Mouse (Mus musculus): ENCODE data around the gene Ddx56. TPM values are rescaled to one million over a fixed set of nuclear protein-coding genes. Genes with fewer than 3 reads are reported as not detected.

Gene Ddx56
- total RNA-seq (2021): 10 to 100 TPM; 26.8 to 31.4 TPM
- long read RNA-seq, experiment 1, transcript Ddx56-201 (14 exons, 1,956 nt): major isoform, 69 of 81 reads
- long read RNA-seq, experiment 1, partial matches to known transcripts: 5 of 81 reads
- long read RNA-seq, experiment 1, other reads (novel, unspliced or antisense): 7 of 81 reads
- long read RNA-seq, experiment 2, transcript Ddx56-201 (14 exons, 1,956 nt): major isoform, 71 of 81 reads
- long read RNA-seq, experiment 2, partial matches to known transcripts: 0 of 81 reads
- long read RNA-seq, experiment 2, other reads (novel, unspliced or antisense): 10 of 81 reads

DNA sequence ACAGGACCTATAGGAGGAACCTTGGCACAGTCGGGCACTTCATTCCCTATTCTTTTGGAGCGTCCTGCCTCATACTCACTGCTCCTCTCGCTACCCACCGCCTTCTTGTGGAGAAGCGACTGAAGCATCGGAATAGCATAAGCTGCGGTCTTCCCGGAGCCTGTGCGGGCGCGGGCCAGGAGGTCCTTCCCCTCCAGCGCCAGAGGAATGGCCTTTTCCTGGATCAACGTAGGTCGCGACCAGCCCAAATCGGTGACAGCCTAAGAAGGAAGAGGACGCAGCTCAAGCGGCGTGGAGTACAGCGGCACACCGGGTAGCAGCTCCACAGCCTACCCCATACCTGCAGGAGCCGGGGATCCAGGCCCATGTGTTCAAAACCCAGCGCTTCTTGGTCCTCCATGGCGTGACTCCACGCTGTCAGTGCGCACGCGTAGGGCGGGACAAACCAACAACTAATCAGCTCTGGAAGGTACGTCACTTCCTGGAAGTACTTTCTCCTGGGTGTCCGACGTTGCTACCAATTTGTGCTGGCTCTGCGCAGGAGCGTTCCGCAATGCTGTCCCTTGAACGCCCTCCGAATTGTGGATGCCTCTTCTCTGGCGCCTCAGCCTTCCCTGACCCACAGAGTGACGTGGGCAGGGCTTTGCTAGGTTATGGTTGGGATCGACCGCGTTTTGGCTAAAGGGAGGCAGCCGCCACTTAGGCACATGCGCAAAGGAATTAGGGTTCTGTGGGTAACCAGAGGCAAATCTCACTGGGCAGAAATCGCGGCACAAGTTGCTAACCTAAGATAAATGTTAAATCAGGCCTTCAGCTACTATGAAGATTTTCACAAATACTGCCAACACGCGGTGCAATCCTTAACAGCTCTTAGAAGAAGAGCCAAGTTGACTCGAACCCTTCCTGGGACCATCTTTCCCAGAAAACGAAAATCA is at the start of gene Ddx56:
Gene Ddx56, minus strand, starts transcription at position 453 of the 935 bp plus-strand sequence.
- intact Hi-C loops (cut with DNase I; ENCODE audit: low total_unique reads): no loop called here
- DNase-seq: peak; percentile 91

DNA sequence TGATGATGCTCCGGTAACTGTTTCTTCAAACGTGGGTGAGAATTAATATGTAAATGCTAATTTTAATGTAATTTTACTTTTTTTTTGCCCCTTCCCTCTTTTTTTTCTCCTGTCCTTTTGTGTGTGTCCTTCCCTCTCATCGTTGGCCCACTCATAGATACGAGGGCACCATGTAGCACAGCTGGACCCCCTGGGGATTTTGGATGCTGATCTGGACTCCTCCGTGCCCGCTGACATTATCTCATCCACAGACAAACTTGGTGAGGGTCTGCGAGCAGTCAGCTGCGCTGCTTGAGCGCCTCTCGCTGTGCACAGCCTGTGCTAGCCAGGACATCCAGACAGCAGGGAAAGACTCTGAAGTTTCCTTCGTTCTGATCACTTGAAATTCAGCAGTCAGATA is 49.2 kb upstream of the Ddx56 start:
- intact Hi-C loops (cut with DNase I; ENCODE audit: low total_unique reads): no loop called here
- no peak for DNase-seq

DNA sequence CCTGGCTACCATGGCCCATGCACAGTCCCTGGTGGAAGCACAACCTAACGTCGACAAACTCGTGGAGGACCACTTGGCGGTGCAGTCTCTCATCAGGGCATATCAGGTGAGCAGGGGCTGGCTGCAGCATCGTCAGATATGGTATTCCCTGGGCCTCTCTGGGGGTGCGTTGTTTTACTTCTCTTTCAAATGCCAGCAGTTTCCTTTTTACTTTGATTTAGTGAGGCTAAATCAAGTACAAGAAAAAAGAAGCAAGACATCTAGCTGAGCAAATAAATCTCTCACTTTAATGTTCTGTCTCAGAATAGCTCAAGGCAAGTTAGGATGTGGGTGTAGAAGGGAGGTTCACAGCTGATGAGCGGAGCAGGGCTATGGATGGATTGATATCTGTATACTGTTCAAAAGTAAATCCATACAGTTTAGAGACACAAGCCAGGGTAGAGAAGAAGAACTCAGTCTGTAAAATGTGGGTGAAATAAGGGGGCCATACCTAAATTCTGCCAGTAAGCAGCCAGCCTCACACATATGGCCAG is 46.4 kb upstream of the Ddx56 start:
- no peak for DNase-seq

GRCm38 (mm10) chr11:6308181-6308580 is 40.6 kb upstream of the Ddx56 start:
- DNase-seq: no peak
- intact Hi-C loops (cut with DNase I; ENCODE audit: low total_unique reads): no loop called here

More for the DNA sequence above, 46.4 kb upstream of the Ddx56 start:
- intact Hi-C loops (cut with DNase I; ENCODE audit: low total_unique reads): no loop called here

- no peak for DNase-seq
Observed at GRCm38 (mm10) chr11:6305943-6306430, 38.4 kb upstream of the Ddx56 start.

DNA sequence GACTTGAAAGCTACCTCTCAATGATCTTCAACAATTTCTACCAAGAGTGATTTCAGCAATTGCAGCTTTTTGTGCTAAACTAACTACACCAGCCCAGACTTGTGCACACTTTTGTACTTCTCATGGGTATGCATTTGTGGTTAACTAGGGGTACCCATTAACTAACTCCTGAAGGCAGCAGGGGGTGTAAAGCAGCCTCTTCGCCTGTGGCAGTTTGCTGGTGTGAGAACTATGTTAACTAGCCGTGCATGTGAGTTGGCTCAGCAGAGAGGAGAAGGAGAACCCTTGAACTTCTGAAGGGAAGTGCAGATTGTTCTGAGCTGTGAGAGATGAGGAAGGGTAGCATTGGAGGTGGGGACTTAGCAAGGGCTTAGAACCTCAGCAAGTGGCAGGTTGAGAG is 35.2 kb upstream of the Ddx56 start:
- DNase-seq: no peak
- intact Hi-C loops (cut with DNase I; ENCODE audit: low total_unique reads): no loop called here

More at GRCm38 (mm10) chr11:6305943-6306430, 38.4 kb upstream of the Ddx56 start:
- intact Hi-C loops (cut with DNase I; ENCODE audit: low total_unique reads): no loop called here

- intact Hi-C loops (cut with DNase I; ENCODE audit: low total_unique reads): no loop called here
- DNase-seq: no peak
Observed at GRCm38 (mm10) chr11:6299435-6299834, 31.9 kb upstream of the Ddx56 start.

DNA sequence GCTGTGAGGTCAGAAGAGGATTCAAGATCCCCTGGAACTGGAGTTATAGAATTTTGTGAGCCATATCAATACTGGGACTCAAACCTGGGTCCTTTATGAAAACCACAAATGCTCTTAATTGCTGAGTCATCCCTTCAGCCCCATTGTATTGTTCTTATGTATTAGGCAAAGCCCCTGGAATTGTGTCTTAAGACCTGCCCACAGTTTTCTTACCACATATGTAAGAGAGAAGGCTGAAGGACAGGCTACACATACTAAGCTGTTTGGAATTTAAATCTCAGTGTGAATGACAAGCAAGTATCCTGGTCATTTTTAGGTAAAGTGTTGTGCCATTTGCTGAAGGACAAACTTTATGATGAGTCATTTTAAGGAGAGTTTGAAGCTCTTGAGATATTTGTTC is 28.5 kb upstream of the Ddx56 start:
- intact Hi-C loops (cut with DNase I; ENCODE audit: low total_unique reads): no loop called here
- no peak for DNase-seq

GRCm38 (mm10) chr11:6294632-6295031 is 27.1 kb upstream of the Ddx56 start:
- intact Hi-C loops (cut with DNase I; ENCODE audit: low total_unique reads): no loop called here
- DNase-seq: no peak

GRCm38 (mm10) chr11:6293601-6294000 is 26.0 kb upstream of the Ddx56 start:
- DNase-seq: no peak

GRCm38 (mm10) chr11:6292988-6293349 is 25.4 kb upstream of the Ddx56 start:
- intact Hi-C loops (cut with DNase I; ENCODE audit: low total_unique reads): no loop called here
- no peak for DNase-seq

More at GRCm38 (mm10) chr11:6293601-6294000, 26.0 kb upstream of the Ddx56 start:
- intact Hi-C loops (cut with DNase I; ENCODE audit: low total_unique reads): no loop called here

DNA sequence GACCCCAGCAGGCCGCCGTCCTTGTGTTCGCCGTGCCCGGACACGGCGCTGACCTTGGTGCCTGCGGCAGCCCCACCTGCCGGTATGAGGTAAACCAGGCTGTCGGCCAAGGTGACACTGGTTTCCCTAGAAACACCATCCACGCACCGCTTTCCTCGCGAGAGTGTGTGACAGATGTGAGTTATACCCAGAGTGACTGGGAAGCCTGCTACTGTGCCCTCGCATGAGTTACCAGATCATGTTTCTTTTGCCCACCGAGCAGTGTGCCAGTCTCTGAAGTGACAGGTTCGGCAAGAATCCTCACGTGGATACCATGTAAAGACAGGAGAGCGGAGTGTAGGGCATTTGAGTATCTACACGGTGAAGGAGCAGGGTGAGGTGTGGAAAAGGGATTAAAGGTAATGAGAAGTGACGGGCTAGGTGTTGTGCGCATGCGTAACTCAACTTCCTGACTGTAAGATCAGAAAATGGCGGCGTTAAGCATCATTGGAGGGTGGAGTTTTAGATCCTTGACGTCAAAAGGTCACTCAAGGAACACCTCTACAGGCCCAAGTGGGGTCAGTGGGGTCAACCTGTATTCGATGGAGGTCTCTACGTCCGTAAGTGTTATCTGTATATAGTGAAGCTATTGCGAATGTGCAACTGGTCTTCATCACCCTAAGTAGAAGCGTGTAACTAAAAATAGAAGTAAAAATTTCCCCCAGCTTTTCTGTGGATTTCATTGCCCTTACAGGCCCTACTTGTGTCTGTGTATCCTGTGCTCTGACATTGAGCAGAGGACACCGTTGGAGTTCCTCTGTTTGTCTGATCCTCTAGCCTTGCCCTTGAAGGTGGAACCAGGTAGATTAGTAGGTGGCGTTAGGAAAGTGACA is 24.8 kb upstream of the Ddx56 start:
- intact Hi-C loops (cut with DNase I; ENCODE audit: low total_unique reads): no loop called here
- peak; percentile 12 for DNase-seq

DNA sequence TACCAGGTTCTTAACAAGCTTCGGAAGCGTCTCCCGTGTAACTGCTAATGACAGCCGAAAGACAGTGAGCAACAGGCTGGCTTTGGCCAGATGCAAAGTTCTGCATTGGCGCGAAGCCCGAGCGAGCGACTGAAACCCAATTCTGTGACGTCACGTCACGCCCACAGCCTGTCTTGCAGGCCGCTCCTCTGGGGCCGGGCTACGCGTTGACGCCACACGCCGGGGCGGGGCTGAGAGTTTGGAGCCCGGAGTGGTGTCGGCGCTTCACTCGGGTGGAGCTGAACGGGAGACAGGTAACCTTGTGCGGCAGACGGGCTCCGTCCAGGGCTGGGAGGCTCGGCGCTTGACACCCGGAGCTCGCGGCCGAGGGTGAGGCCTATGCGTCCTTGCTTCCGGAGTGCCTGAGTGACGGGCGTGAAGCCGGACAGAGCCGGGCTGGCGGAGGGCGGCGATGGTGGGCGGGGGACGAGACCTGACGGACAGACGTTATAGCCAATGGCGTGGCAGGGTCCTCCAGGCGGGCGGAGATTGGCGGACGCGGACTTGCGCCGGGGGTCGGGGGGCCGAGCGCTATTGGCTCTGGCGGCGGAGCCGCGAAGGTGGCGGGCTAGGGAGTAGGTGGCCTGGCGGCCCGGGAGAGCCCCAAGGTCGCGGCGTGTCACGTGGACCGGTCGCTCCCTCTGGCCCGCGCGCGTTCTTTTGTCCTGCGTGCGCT is 24.0 kb upstream of the Ddx56 start, which contains the start of gene Ogdh:
Gene Ogdh, plus strand, starts transcription at position 233 of the 715 bp plus-strand sequence.
- peak; percentile 99 for DNase-seq
- intact Hi-C loops (cut with DNase I; ENCODE audit: low total_unique reads): no loop called here

DNA sequence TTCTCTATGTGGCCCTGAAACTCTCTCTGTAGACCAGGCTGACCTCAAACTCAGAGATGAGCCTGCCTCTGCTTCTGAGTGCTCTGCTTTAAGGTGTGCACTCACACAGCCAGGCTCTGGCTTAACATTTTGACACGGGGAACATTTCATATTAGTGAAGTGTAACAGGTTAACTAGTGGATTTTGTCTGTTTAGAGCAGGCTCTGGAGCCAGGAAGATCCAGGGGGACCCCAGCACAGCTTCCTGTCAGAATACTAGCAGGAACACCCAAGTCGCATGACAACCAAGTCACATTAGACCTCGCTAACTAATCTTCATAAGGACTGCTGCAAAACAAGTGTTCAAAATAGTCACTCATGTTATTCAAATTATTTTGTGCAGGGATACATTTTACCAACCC is 23.3 kb upstream of the Ddx56 start:
- no peak for DNase-seq
- intact Hi-C loops (cut with DNase I; ENCODE audit: low total_unique reads): no loop called here

- no peak for DNase-seq
- intact Hi-C loops (cut with DNase I; ENCODE audit: low total_unique reads): no loop called here
Observed at GRCm38 (mm10) chr11:6290138-6290537, 22.6 kb upstream of the Ddx56 start.

DNA sequence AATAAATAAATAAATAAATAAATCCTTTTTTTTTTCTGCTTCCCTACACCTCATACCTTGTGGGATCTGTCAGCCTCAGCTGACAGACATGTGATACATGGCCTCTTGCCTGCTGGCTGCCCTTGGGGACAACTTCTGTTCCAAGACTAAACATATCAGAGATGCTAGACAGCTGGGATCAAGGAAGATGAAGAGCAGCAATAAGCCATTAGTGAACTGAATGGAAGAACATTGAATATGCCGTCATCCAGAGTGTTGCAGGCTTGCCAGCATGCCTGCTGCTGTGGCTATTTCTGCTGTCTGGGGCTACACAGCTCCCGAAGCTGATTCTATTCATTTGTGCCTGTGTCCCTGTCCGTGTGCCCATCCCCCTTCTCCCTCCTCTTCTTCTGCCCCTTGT is 15.4 kb upstream of the Ddx56 start:
- DNase-seq: peak; percentile 40
- intact Hi-C loops (cut with DNase I; ENCODE audit: low total_unique reads): no loop called here

- no peak for DNase-seq
- intact Hi-C loops (cut with DNase I; ENCODE audit: low total_unique reads): no loop called here
Observed at GRCm38 (mm10) chr11:6276466-6276865, 8.9 kb upstream of the Ddx56 start.

DNA sequence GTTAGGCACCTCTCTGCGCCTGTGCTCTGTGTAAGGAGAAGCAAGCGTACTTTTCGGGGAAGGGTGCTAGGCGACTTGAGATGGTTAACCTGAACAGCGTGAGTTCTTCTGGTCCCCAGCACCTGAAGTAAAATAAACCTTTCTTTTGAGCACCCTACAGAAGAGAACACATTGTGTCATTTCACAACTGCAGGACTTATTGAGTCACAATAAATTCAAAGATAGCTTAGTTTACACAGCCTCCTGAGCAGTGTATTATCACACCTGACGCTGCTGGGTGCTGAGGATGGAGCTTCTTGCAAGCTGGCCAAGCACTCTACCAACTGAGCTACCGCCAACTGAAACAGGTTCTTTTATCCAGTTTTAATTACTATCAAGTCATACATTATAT is 7.5 kb upstream of the Ddx56 start:
- intact Hi-C loops (cut with DNase I; ENCODE audit: low total_unique reads): no loop called here

More for the DNA sequence above, 7.5 kb upstream of the Ddx56 start:
- no peak for DNase-seq
